Mouse (Mus musculus) hindbrain, postnatal 0 days (tissue): ENCODE measurements around the gene Tmem239. TPM values are rescaled to one million over a fixed set of nuclear protein-coding genes. Genes with fewer than 3 reads are reported as not detected.

Experiments
- ATAC-seq: fragments of 200-750 bp; cut with Nextera tagmentation; 2 replicates; pipeline ENCODE4 v1.8.0; 2017; ENCODE audit warnings: mild to moderate bottlenecking, moderate TSS enrichment, moderate library complexity
- DNase-seq: peaks from one replicate; pipeline ENCODE4 v3.0.0-alpha.2; 2015; ENCODE audit warnings: low spot score
- H3K27ac ChIP-seq: fragments of 300-500 bp; sonication (generic); 2 replicates; pipeline ENCODE4 v1.5.1; 2014; ENCODE audit warnings: mild to moderate bottlenecking
- H3K27me3 ChIP-seq: fragments of 300-500 bp; sonication (generic); 2 replicates; pipeline ENCODE4 v1.6.1; 2014; ENCODE audit warnings: low read length, mixed read lengths; ENCODE audit not compliant: insufficient read depth
- H3K36me3 ChIP-seq: fragments of 300-500 bp; sonication (generic); 2 replicates; pipeline ENCODE4 v1.6.1; 2014; ENCODE audit warnings: low read length, mixed read lengths; ENCODE audit not compliant: insufficient read depth
- H3K4me1 ChIP-seq: fragments of 300-500 bp; sonication (generic); 2 replicates; pipeline ENCODE4 v1.6.1; 2014; ENCODE audit warnings: antibody characterized with exemption, low read length, mixed read lengths; ENCODE audit not compliant: insufficient read depth
- H3K4me2 ChIP-seq: fragments of 300-500 bp; sonication (generic); 2 replicates; pipeline ENCODE4 v1.6.1; 2014; ENCODE audit warnings: low read depth, mild to moderate bottlenecking, low read length, moderate library complexity, mixed read lengths
- H3K4me3 ChIP-seq: fragments of 300-500 bp; sonication (generic); 2 replicates; pipeline ENCODE4 v1.5.1; 2014; ENCODE audit warnings: low read length
- H3K9ac ChIP-seq: fragments of 300-500 bp; sonication (generic); replicated peaks from 2 replicates; pipeline ENCODE4 v1.6.1; 2014; ENCODE audit warnings: mild to moderate bottlenecking, low read length, moderate library complexity, mixed read lengths
- H3K9me3 ChIP-seq: fragments of 300-500 bp; sonication (generic); 2 replicates; pipeline ENCODE4 v1.6.1; 2016; ENCODE audit warnings: low read length, mixed read lengths
- CTCF ChIP-seq: IDR thresholded peaks from 2 replicates; pipeline ENCODE4 v1.5.1; 2016; ENCODE audit warnings: antibody characterized with exemption, control low read depth, low read depth
- WGBS: fragments of 180-500 bp; shearing (Covaris S2); extraction: QIAGEN DNeasy Blood & Tissue Kit; methylation state at CpG from one replicate; pipeline ENCODE4 v1.1.7; 2014; 5-methylcytosine and 5-hydroxymethylcytosine counted together
- polyA plus RNA-seq: library from polyadenylated mRNA; unstranded; fragments of >200 nt; fragmentation: Nextera tagmentation; extraction: Ambion mirVana; gene quantifications from 2 replicates; pipeline ENCODE4 v1.2.1, GENCODE M21; 2015
- total RNA-seq: library from RNA; depleted of rRNA; stranded (reverse); fragments of >200 nt; gene quantifications from 2 replicates; pipeline ENCODE4 v1.2.3, GENCODE M21; 2014

Gene Tmem239
- total and polyA plus RNA-seq, 2 experiments from 2014 or later: not detected

- no peak for TF ChIP-seq CTCF
- Histone ChIP-seq H3K27ac (peak overlapping the region; percentile 88; the same call in 1 of the 2 replicates), H3K9ac (peak overlapping the region; percentile 86), H3K9me3 (no peaks in the 10 kb centered on the region), H3K4me2 (peak overlapping the region; percentile 60), H3K27me3 (no peaks in the 10 kb centered on the region), H3K36me3 (peaks cover 3% of the 10 kb centered on the region; the same call in 1 of the 2 replicates), H3K4me1 (peaks cover 17% of the 10 kb centered on the region), H3K4me3 (peak overlapping the region; percentile 93)
- ATAC-seq: no peak; the same call in 1 of the 2 replicates
- WGBS: 10% methylated on average over 17 of the region's 17 CpGs
- DNase-seq: no peak
These were observed 42.9 kb downstream of the Tmem239 start for GRCm38 (mm10) chr2:130449021-130449793.

- Histone ChIP-seq H3K4me1 (peaks cover 17% of the 10 kb centered on the region), H3K9ac (peak within 1 kb of the TSS; percentile 86), H3K9me3 (no peaks in the 10 kb centered on the region), H3K27ac (peak within 1 kb of the TSS; percentile 88), H3K4me2 (peak within 1 kb of the TSS; percentile 60), H3K36me3 (no peaks in the 10 kb centered on the region), H3K4me3 (peak within 1 kb of the TSS; percentile 93), H3K27me3 (no peaks in the 10 kb centered on the region)
- peak; percentile 95 for DNase-seq
- peak; percentile 98 for ATAC-seq
- no peak for TF ChIP-seq CTCF
- WGBS: under 1% methylated on average over 33 of the region's 50 CpGs
These were observed 43.6 kb downstream of the Tmem239 start, which contains the start of gene Ptpra for GRCm38 (mm10) chr2:130449794-130450433. Ptpra (plus strand) TSS chr2:130450278.

- Histone ChIP-seq H3K27ac (peak overlapping the region; percentile 88), H3K9ac (peak overlapping the region; percentile 86), H3K4me2 (peak overlapping the region; percentile 60), H3K36me3 (no peaks in the 10 kb centered on the region), H3K4me1 (peaks cover 17% of the 10 kb centered on the region), H3K9me3 (no peaks in the 10 kb centered on the region), H3K27me3 (no peaks in the 10 kb centered on the region), H3K4me3 (peak overlapping the region; percentile 93)
- no peak for TF ChIP-seq CTCF
- peak; percentile 75 for DNase-seq
- peak; percentile 87 for ATAC-seq
- under 1% methylated on average over 39 of the region's 47 CpGs for WGBS
These were observed 44.1 kb downstream of the Tmem239 start for GRCm38 (mm10) chr2:130450434-130450796.

GRCm38 (mm10) chr2:130451086-130451726 is 44.9 kb downstream of the Tmem239 start:
- H3K27ac ChIP-seq: no peak overlapping the region
- no peaks in the 10 kb centered on the region for H3K27me3 ChIP-seq
- ATAC-seq (no peak), DNase-seq (no peak)
- peak overlapping the region; percentile 93 for H3K4me3 ChIP-seq
- 48% methylated on average over 14 of the region's 14 CpGs for WGBS
- H3K9ac ChIP-seq: peak overlapping the region; percentile 86
- no peaks in the 10 kb centered on the region for H3K36me3 ChIP-seq
- no peaks in the 10 kb centered on the region for H3K9me3 ChIP-seq
- peaks cover 17% of the 10 kb centered on the region for H3K4me1 ChIP-seq
- no peak for TF ChIP-seq CTCF
- peak overlapping the region; percentile 60 for H3K4me2 ChIP-seq

GRCm38 (mm10) chr2:130451727-130452090 is 45.4 kb downstream of the Tmem239 start:
- DNase-seq (no peak), ATAC-seq (no peak)
- Histone ChIP-seq H3K9me3 (no peaks in the 10 kb centered on the region), H3K27ac (no peak overlapping the region), H3K27me3 (no peaks in the 10 kb centered on the region), H3K36me3 (no peaks in the 10 kb centered on the region), H3K4me3 (peak overlapping the region; percentile 93), H3K9ac (peak overlapping the region; percentile 86), H3K4me2 (peak overlapping the region; percentile 60), H3K4me1 (peaks cover 17% of the 10 kb centered on the region)
- 37% methylated on average over 3 of the region's 3 CpGs for WGBS
- TF ChIP-seq CTCF: no peak

GRCm38 (mm10) chr2:130452266-130452665 is 46.0 kb downstream of the Tmem239 start:
- Histone ChIP-seq H3K4me3 (peak overlapping the region; percentile 93; the same call in 1 of the 2 replicates), H3K36me3 (no peaks in the 10 kb centered on the region), H3K9ac (no peak overlapping the region), H3K27me3 (no peaks in the 10 kb centered on the region), H3K27ac (no peak overlapping the region), H3K4me1 (peaks cover 17% of the 10 kb centered on the region), H3K4me2 (peak overlapping the region; percentile 60), H3K9me3 (no peaks in the 10 kb centered on the region)
- WGBS: 58% methylated on average over 2 of the region's 2 CpGs
- no peak for DNase-seq
- ATAC-seq: no peak
- TF ChIP-seq CTCF: no peak
